Mouse (Mus musculus): ENCODE results near the gene Ubxn7. TPM values are rescaled to one million over a fixed set of nuclear protein-coding genes. Genes with fewer than 3 reads are reported as not detected.

The Ubxn7 gene
- polyA plus RNA-seq, 1 experiment from 2014 or later: 29.0 TPM

- no peak for ATAC-seq (ENCODE audit: low FRiP score)
- H3K9me3 ChIP-seq: no peaks in the 10 kb centered on the region
- no peak overlapping the region for H3K4me3 ChIP-seq
- no peaks in the 10 kb centered on the region for H3K4me1 ChIP-seq (replicated peaks)
- H3K27me3 ChIP-seq: no peaks in the 10 kb centered on the region
- H3K4me2 ChIP-seq: no peak overlapping the region
- H3K36me3 ChIP-seq: peaks cover 48% of the 10 kb centered on the region
- H3K27ac ChIP-seq: no peak overlapping the region
- H3K9ac ChIP-seq: no peak overlapping the region
These were observed 57.0 kb downstream of the Ubxn7 start for GRCm38 (mm10) chr16:32389049-32389448.

DNA sequence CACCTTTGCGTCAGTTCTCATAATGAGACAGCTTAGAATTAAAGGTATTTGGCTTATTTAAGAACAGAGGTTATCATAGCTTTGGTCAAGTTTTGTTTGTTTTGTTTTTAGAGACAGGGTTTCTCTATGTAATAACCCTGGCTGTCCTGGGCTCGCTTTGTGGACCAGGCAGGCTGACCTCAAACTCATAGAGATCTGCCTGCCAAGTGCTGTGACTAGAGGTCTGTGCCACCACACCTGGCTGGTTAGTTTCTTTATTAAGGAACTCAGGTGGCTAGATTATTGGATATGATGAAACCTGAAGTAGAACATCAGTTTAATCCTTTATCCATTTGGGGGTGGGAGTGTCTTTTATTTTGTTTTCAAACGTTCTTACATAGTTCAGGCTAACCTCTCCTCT is 57.8 kb downstream of the Ubxn7 start:
- no peak overlapping the region for H3K4me3 ChIP-seq
- no peak overlapping the region for H3K9ac ChIP-seq
- H3K27me3 ChIP-seq: no peaks in the 10 kb centered on the region
- no peak overlapping the region for H3K27ac ChIP-seq
- H3K9me3 ChIP-seq: no peaks in the 10 kb centered on the region
- no peak for ATAC-seq (ENCODE audit: low FRiP score)
- H3K4me2 ChIP-seq: no peak overlapping the region
- 93% methylated on average over 3 of the region's 3 CpGs for WGBS
- no peaks in the 10 kb centered on the region for H3K4me1 ChIP-seq (replicated peaks)
- H3K36me3 ChIP-seq: peaks cover 45% of the 10 kb centered on the region

GRCm38 (mm10) chr16:32390882-32391281 is 58.8 kb downstream of the Ubxn7 start:
- H3K4me3 ChIP-seq: no peak overlapping the region
- ATAC-seq (ENCODE audit: low FRiP score): no peak
- H3K9ac ChIP-seq: no peak overlapping the region
- H3K36me3 ChIP-seq: peaks cover 36% of the 10 kb centered on the region
- no peaks in the 10 kb centered on the region for H3K27me3 ChIP-seq
- WGBS: 93% methylated on average over 3 of the region's 3 CpGs
- no peaks in the 10 kb centered on the region for H3K9me3 ChIP-seq
- H3K4me1 ChIP-seq (replicated peaks): no peaks in the 10 kb centered on the region
- H3K27ac ChIP-seq: no peak overlapping the region
- no peak overlapping the region for H3K4me2 ChIP-seq

DNA sequence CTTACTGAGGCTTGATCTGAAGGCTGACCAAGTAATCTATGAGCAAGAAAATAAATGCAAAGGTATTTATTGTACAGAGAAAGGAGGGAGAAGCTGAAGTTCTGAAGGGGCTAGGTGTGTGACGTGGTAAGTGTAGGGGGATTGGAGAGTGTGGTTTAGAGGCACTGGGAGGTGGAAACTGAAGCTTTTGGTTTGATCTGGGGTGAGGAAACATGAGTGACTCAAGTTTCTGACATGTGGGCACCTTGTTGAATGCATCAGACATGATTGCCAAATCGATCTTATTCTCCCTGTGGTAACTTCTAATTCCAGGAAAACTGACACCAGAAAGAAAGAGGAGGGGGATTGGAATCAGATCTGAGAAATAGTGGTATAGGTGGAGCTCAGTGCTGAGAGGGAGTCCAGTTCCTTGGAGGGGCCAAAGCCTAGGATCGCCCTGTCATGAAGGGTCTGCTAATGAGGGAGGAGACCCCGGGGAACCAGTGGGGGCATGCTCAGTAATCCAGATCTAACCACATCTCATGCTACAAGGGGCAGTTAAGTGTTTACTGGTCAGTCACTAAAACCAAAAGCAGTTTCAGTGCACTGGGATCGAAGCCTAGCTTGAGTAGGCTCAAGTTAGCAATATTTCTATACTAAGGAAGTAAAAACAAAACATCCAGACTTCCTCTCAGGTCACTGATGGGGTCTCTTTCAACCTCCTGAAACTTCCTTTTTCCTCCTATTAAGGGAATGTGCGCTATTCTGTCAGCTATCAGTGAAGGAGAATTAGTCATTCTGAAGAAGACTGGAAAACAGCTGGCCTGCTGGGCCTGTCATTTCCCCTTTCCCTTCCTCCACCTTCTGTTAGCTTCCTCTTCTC is 63.9 kb downstream of the Ubxn7 start:
- ATAC-seq (ENCODE audit: low FRiP score): no peak
- Histone ChIP-seq H3K4me1 (replicated peaks) (no peaks in the 10 kb centered on the region), H3K9ac (no peak overlapping the region), H3K27ac (no peak overlapping the region), H3K4me3 (no peak overlapping the region), H3K4me2 (no peak overlapping the region), H3K27me3 (no peaks in the 10 kb centered on the region), H3K36me3 (peaks cover 18% of the 10 kb centered on the region), H3K9me3 (no peaks in the 10 kb centered on the region)
- WGBS: 81% methylated on average over 6 of the region's 6 CpGs

DNA sequence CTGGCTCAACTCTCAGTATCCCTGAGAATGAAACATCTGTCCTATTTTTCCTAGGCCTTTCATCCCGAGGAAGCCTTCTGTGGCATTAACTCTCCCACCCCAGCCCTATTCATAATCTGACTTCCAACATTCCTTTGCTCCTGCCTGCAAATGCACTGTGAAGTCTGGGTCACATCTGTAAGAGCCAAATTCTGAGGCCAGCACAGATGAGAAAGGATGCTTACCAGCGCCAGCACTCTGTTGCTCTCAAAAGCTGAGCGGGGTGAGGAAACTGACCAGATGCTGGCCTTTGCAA is 64.4 kb downstream of the Ubxn7 start:
- H3K27me3 ChIP-seq: no peaks in the 10 kb centered on the region
- peaks cover 13% of the 10 kb centered on the region for H3K36me3 ChIP-seq
- no peak overlapping the region for H3K4me2 ChIP-seq
- no peak overlapping the region for H3K9ac ChIP-seq
- H3K9me3 ChIP-seq: no peaks in the 10 kb centered on the region
- no peak overlapping the region for H3K4me3 ChIP-seq
- no peaks in the 10 kb centered on the region for H3K4me1 ChIP-seq (replicated peaks)
- no peak for ATAC-seq (ENCODE audit: low FRiP score)
- WGBS: 60% methylated on average over 3 of the region's 3 CpGs
- no peak overlapping the region for H3K27ac ChIP-seq

DNA sequence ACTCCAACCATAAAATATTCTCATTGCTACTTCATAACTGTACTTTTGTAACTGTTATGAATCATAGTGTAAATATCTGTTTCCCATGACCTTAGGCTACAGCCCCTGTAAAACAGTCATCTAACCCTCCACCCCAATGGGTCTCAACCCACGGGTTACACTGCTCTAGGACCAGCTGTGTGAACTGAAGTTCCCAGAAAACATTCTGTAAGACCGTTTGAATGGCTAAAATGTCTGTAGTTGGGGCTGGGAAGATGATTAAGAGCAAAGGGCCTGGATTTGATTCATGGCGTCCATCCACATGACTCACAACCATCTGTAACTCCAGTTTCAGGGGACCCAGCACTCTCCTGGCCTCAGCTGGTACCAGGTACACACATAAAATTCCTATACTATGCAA is 66.1 kb downstream of the Ubxn7 start:
- no peaks in the 10 kb centered on the region for H3K9me3 ChIP-seq
- H3K36me3 ChIP-seq: peaks cover 5% of the 10 kb centered on the region
- WGBS: 76% methylated on average over 3 of the region's 3 CpGs
- H3K4me2 ChIP-seq: no peak overlapping the region
- H3K27ac ChIP-seq: no peak overlapping the region
- no peak overlapping the region for H3K4me3 ChIP-seq
- H3K27me3 ChIP-seq: no peaks in the 10 kb centered on the region
- H3K9ac ChIP-seq: no peak overlapping the region
- no peak for ATAC-seq (ENCODE audit: low FRiP score)
- no peaks in the 10 kb centered on the region for H3K4me1 ChIP-seq (replicated peaks)

- Histone ChIP-seq H3K4me2 (no peak within 1 kb of the TSS), H3K4me1 (replicated peaks) (no peaks in the 10 kb centered on the region), H3K36me3 (no peaks in the 10 kb centered on the region), H3K9ac (no peak within 1 kb of the TSS), H3K4me3 (no peak within 1 kb of the TSS), H3K27ac (no peak within 1 kb of the TSS), H3K9me3 (no peaks in the 10 kb centered on the region), H3K27me3 (no peaks in the 10 kb centered on the region)
- ATAC-seq (ENCODE audit: low FRiP score): no peak
- WGBS: 81% methylated on average over 7 of the region's 7 CpGs
These were observed 68.2 kb downstream of the Ubxn7 start, which contains the start of gene Tm4sf19 for GRCm38 (mm10) chr16:32400267-32400666. Gene Tm4sf19 (plus strand): TSS chr16:32400506.

DNA sequence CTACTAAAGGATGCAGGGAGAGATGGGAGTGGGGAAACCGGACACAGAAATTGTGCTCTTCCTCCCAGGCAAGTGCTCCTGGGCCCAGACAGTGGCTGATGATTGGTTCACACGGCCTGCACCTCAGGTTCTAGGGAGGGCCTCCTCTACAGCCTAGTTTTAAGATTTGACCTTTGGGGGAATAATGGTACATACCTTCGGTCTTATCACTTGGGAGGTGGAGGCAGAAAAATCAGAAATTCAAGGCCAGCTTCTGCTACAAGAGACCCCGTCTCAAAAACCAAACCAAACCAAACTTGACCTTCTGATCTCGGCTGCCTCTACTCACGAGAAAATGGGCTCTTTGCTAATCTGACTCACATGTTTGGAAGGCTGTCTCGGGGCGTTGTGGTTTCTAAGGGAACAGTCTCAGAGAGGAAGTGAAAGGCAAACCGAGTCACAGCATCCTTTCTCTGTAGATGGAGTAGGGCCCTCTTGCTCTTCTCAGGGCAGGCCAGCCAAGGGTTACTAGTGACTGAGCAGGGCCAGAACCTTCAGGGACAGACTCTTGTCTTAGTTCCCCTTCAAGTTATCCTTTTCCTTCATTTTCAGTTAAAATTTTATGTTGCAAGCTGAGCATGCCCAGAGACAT is 69.4 kb downstream of the Ubxn7 start:
- no peaks in the 10 kb centered on the region for H3K9me3 ChIP-seq
- H3K4me3 ChIP-seq: no peak overlapping the region
- H3K4me2 ChIP-seq: no peak overlapping the region
- ATAC-seq (ENCODE audit: low FRiP score): no peak
- no peaks in the 10 kb centered on the region for H3K4me1 ChIP-seq (replicated peaks)
- 83% methylated on average over 9 of the region's 9 CpGs for WGBS
- no peaks in the 10 kb centered on the region for H3K27me3 ChIP-seq
- no peak overlapping the region for H3K27ac ChIP-seq
- no peaks in the 10 kb centered on the region for H3K36me3 ChIP-seq
- H3K9ac ChIP-seq: no peak overlapping the region

GRCm38 (mm10) chr16:32402818-32403217 is 70.8 kb downstream of the Ubxn7 start:
- Histone ChIP-seq H3K9ac (no peak overlapping the region), H3K27me3 (no peaks in the 10 kb centered on the region), H3K4me2 (no peak overlapping the region), H3K9me3 (no peaks in the 10 kb centered on the region), H3K4me1 (replicated peaks) (no peaks in the 10 kb centered on the region), H3K27ac (no peak overlapping the region), H3K36me3 (no peaks in the 10 kb centered on the region), H3K4me3 (no peak overlapping the region)
- no peak for ATAC-seq (ENCODE audit: low FRiP score)
- WGBS: 90% methylated on average over 3 of the region's 3 CpGs

DNA sequence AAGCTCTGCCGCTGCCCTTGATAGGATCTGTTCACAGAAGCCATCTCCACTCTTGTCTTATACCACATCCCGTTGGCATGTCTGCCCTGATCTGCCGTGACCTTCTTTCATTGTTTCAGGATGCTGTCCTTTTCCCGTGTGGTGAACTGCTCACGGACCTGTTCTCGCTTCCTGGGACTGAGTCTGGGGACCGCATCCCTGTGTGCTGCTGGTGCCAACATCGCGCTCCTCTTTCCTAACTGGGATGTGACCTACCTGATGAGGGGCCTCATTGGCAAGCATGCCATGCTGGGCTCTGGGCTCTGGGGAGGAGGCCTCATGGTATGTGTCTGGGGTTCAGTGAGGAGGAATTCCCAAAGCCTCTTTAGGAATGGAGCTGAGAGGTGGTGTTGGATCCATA is 73.7 kb downstream of the Ubxn7 start:
- Histone ChIP-seq H3K4me1 (replicated peaks) (no peaks in the 10 kb centered on the region), H3K36me3 (no peaks in the 10 kb centered on the region), H3K4me2 (no peak overlapping the region), H3K4me3 (no peak overlapping the region), H3K9ac (no peak overlapping the region), H3K27me3 (no peaks in the 10 kb centered on the region), H3K9me3 (no peaks in the 10 kb centered on the region), H3K27ac (no peak overlapping the region)
- ATAC-seq (ENCODE audit: low FRiP score): no peak
- 88% methylated on average over 9 of the region's 9 CpGs for WGBS

- Histone ChIP-seq H3K4me3 (no peak overlapping the region), H3K9ac (no peak overlapping the region), H3K9me3 (no peaks in the 10 kb centered on the region), H3K4me2 (no peak overlapping the region), H3K36me3 (no peaks in the 10 kb centered on the region), H3K27ac (no peak overlapping the region), H3K27me3 (no peaks in the 10 kb centered on the region), H3K4me1 (replicated peaks) (no peaks in the 10 kb centered on the region)
- ATAC-seq (ENCODE audit: low FRiP score): no peak
- WGBS: 82% methylated on average over 6 of the region's 6 CpGs
These were observed 74.6 kb downstream of the Ubxn7 start for GRCm38 (mm10) chr16:32406671-32407070.

DNA sequence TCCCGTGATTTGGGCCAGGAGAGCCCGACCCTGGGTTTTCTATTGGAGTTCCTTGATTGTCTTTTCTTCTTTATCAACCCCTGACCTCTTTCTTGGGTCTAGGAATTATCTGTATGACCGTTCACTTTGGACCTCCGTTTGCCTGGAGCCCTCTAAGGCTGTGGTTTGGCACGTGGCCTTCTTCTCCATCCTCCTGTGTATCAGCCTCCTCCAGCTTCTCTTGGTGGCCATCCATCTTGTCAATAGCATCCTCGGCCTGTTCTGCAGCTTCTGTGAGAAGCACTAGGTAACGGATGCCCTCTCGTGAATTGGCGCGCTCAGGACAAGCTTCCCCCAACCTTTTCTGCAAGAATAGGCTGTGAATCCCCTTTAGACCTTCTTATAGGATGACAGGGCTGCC is 75.7 kb downstream of the Ubxn7 start:
- Histone ChIP-seq H3K36me3 (no peaks in the 10 kb centered on the region), H3K4me1 (replicated peaks) (no peaks in the 10 kb centered on the region), H3K9me3 (no peaks in the 10 kb centered on the region), H3K9ac (no peak overlapping the region), H3K27ac (no peak overlapping the region), H3K4me3 (no peak overlapping the region), H3K27me3 (no peaks in the 10 kb centered on the region), H3K4me2 (no peak overlapping the region)
- ATAC-seq (ENCODE audit: low FRiP score): no peak
- 83% methylated on average over 10 of the region's 10 CpGs for WGBS

DNA sequence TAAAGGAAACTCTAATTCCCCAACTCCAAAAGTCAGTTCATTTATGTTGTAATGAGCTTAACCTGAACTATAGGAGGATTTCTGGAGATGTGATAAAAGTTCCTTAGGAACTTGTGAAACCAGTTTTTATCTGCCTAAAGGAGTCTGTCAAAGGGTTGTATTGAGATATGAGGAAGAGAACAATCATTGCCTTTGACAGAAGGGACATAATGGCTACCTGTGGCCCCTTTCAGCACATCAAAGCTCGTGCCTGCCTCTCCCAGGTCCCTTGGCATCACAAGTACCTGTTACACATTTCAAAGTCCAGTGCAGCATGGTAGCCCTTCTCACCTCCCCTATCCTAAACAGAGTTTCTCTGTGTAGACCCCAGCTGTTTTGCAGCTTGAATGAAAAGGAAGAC is 85.4 kb downstream of the Ubxn7 start:
- WGBS: 70% methylated on average over 1 of the region's 1 CpGs

More for the DNA sequence above, 85.4 kb downstream of the Ubxn7 start:
- H3K4me3 ChIP-seq: no peak overlapping the region
- peaks cover 12% of the 10 kb centered on the region for H3K4me1 ChIP-seq (replicated peaks)
- no peaks in the 10 kb centered on the region for H3K27me3 ChIP-seq
- H3K9me3 ChIP-seq: no peaks in the 10 kb centered on the region
- no peaks in the 10 kb centered on the region for H3K36me3 ChIP-seq
- H3K9ac ChIP-seq: no peak overlapping the region
- no peak for ATAC-seq (ENCODE audit: low FRiP score)
- H3K4me2 ChIP-seq: no peak overlapping the region
- no peak overlapping the region for H3K27ac ChIP-seq
